Mouse (Mus musculus): Measurements from ENCODE around the gene Tubb2a.

Tubb2a gene

GRCm38 (mm10) chr13:34051692-34052091 is 26.1 kb downstream of the Tubb2a start:
- no peak for DNase-seq (ENCODE audit: low spot score)

GRCm38 (mm10) chr13:34050479-34050878 is 27.3 kb downstream of the Tubb2a start:
- no peak for DNase-seq (ENCODE audit: low spot score)

GRCm38 (mm10) chr13:34047526-34047925 is 30.3 kb downstream of the Tubb2a start:
- no peak for DNase-seq (ENCODE audit: low spot score)

- DNase-seq (ENCODE audit: low spot score), result peak; percentile 35
Observed at GRCm38 (mm10) chr13:34046421-34047012, 31.3 kb downstream of the Tubb2a start.

GRCm38 (mm10) chr13:34045511-34046249 is 32.1 kb downstream of the Tubb2a start:
- no peak for DNase-seq (ENCODE audit: low spot score)

- DNase-seq (ENCODE audit: low spot score), result no peak
Observed at GRCm38 (mm10) chr13:34043716-34044393, 34.0 kb downstream of the Tubb2a start.

- no peak for DNase-seq (ENCODE audit: low spot score)
Observed at GRCm38 (mm10) chr13:34040091-34040490, 37.7 kb downstream of the Tubb2a start.

- DNase-seq (ENCODE audit: low spot score), result no peak
Observed at GRCm38 (mm10) chr13:34038901-34039341, 38.9 kb downstream of the Tubb2a start.

GRCm38 (mm10) chr13:34038056-34038432 is 39.8 kb downstream of the Tubb2a start:
- DNase-seq (ENCODE audit: low spot score), result no peak

- DNase-seq (ENCODE audit: low spot score), result peak; percentile 75
Observed at GRCm38 (mm10) chr13:34037172-34038055, 40.4 kb downstream of the Tubb2a start, which contains the start of gene Bphl. TSS of gene Bphl (plus strand) at chr13:34037597.

- no peak for DNase-seq (ENCODE audit: low spot score)
Observed at GRCm38 (mm10) chr13:34036726-34037125, 41.1 kb downstream of the Tubb2a start.

GRCm38 (mm10) chr13:34035424-34035823 is 42.4 kb downstream of the Tubb2a start:
- no peak for DNase-seq (ENCODE audit: low spot score)

GRCm38 (mm10) chr13:34032041-34032440 is 45.8 kb downstream of the Tubb2a start:
- DNase-seq (ENCODE audit: low spot score), result no peak
